Mouse (Mus musculus): ENCODE results near the gene Cks2. TPM values are rescaled to one million over a fixed set of nuclear protein-coding genes. Genes with fewer than 3 reads are reported as not detected.

The Cks2 gene
- total and polyA plus RNA-seq, 3 experiments, result 0.50 to 1.6 (median 1.2) TPM

- H3K4me1 ChIP-seq (ENCODE audit: control insufficient read depth, insufficient read depth, low read length), result no peaks in the 10 kb centered on the region
- no peak overlapping the region for H3K4me3 ChIP-seq
- no peaks in the 10 kb centered on the region for H3K36me3 ChIP-seq (ENCODE audit: control insufficient read depth, insufficient read depth, low read length)
- no peak overlapping the region for H3K9ac ChIP-seq (ENCODE audit: low read depth, low read length)
- WGBS, result 81% methylated on average over 7 of the region's 7 CpGs
- intact Hi-C loops (cut with DNase I), result no loop called here
- H3K79me2 ChIP-seq (replicated peaks; ENCODE audit: control insufficient read depth, insufficient read depth, low read length), result no peaks in the 10 kb centered on the region
- DNase-seq, result no peak
- no peak for TF ChIP-seq CTCF (IDR thresholded peaks at IDR 0.05)
- TF ChIP-seq EP300 (IDR thresholded peaks at IDR 0.05; ENCODE audit: insufficient read depth, low read depth, low read length), result no peak
- no peak for TF ChIP-seq POLR2A (IDR thresholded peaks at IDR 0.05; ENCODE audit: insufficient read depth, low read depth, low read length)
- H3K27me3 ChIP-seq (ENCODE audit: control insufficient read depth, insufficient read depth, low read length), result no peaks in the 10 kb centered on the region
- H3K27ac ChIP-seq, result no peak overlapping the region
These were observed 40.4 kb downstream of the Cks2 start for GRCm38 (mm10) chr13:51685290-51685966.

DNA sequence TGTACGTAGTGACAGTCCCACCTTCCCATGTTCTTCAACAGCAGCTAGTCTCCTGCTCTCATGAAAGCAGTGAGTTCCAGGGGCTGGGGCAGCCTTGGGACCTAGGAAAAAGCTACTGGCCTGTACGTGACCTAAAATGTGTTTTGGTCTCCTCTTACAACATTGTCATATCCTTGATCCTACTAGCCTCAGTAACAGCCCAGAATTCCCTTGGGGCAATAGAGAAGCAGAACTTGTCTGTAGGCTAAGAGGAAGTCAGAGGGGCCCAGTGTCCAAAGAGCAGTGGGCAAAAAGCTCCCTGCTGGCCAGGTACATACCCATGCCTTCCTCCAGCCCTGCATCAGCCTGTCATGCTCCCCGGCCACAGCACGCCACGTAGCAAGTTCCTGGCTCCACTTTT is 41.9 kb downstream of the Cks2 start:
- intact Hi-C loops (cut with DNase I), result no loop called here
- no peak overlapping the region for H3K9ac ChIP-seq (ENCODE audit: low read depth, low read length)
- no peaks in the 10 kb centered on the region for H3K79me2 ChIP-seq (replicated peaks; ENCODE audit: control insufficient read depth, insufficient read depth, low read length)
- H3K36me3 ChIP-seq (ENCODE audit: control insufficient read depth, insufficient read depth, low read length), result no peaks in the 10 kb centered on the region
- H3K27ac ChIP-seq, result no peak overlapping the region
- H3K27me3 ChIP-seq (ENCODE audit: control insufficient read depth, insufficient read depth, low read length), result no peaks in the 10 kb centered on the region
- WGBS, result 94% methylated on average over 5 of the region's 5 CpGs
- DNase-seq, result no peak
- no peak overlapping the region for H3K4me3 ChIP-seq
- H3K4me1 ChIP-seq (ENCODE audit: control insufficient read depth, insufficient read depth, low read length), result no peaks in the 10 kb centered on the region
- no peak for TF ChIP-seq EP300 (IDR thresholded peaks at IDR 0.05; ENCODE audit: insufficient read depth, low read depth, low read length)
- no peak for TF ChIP-seq POLR2A (IDR thresholded peaks at IDR 0.05; ENCODE audit: insufficient read depth, low read depth, low read length)
- TF ChIP-seq CTCF (IDR thresholded peaks at IDR 0.05), result no peak

DNA sequence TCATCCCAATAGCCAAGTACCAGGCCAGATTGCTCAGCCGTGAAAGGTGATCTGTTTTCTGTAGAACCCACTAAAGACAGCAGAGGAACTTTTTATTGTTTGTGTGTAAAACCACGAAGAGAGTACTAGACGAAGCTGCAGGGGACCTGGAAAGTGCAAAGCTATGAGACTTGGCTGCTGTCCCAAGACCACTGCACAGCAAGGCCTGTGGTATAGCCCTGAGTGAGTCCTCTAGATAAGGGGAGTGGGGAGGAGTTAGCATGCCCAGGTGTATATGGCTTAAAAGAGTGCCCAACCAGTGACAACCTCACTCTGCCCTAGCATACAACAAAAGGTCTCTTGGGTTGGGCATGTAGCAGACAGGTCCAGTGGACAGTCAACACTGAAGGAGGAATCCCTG is 43.7 kb downstream of the Cks2 start:
- no peak overlapping the region for H3K9ac ChIP-seq (ENCODE audit: low read depth, low read length)
- no peaks in the 10 kb centered on the region for H3K79me2 ChIP-seq (replicated peaks; ENCODE audit: control insufficient read depth, insufficient read depth, low read length)
- TF ChIP-seq CTCF (IDR thresholded peaks at IDR 0.05), result no peak
- no peak for TF ChIP-seq EP300 (IDR thresholded peaks at IDR 0.05; ENCODE audit: insufficient read depth, low read depth, low read length)
- no peak for TF ChIP-seq POLR2A (IDR thresholded peaks at IDR 0.05; ENCODE audit: insufficient read depth, low read depth, low read length)
- 55% methylated on average over 3 of the region's 3 CpGs for WGBS
- intact Hi-C loops (cut with DNase I), result no loop called here
- no peak overlapping the region for H3K4me3 ChIP-seq
- H3K27me3 ChIP-seq (ENCODE audit: control insufficient read depth, insufficient read depth, low read length), result no peaks in the 10 kb centered on the region
- no peaks in the 10 kb centered on the region for H3K4me1 ChIP-seq (ENCODE audit: control insufficient read depth, insufficient read depth, low read length)
- H3K36me3 ChIP-seq (ENCODE audit: control insufficient read depth, insufficient read depth, low read length), result no peaks in the 10 kb centered on the region
- H3K27ac ChIP-seq, result no peak overlapping the region
- DNase-seq, result no peak

DNA sequence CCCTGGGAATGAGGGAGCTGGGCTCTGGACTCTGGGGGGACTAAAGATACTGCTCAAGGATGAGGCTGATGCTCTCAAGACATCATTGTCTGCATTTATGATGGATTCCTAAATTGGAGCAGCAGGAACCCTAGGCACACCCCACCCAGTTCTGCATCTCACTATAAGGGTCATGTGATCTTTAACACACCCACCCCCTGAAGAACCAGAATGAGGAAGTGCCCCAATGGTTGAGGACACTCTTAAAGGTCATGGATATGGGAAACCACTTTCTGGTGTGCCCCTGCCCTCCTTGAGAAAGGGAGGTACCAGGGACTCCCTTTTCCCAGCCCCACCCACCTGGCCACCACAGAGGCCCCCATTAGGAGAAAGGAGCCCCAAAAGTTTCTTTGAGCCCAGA is 51.4 kb downstream of the Cks2 start:
- Histone ChIP-seq H3K27ac (no peak overlapping the region), H3K4me1 (ENCODE audit: control insufficient read depth, insufficient read depth, low read length) (peaks cover 6% of the 10 kb centered on the region; the same call in 1 of the 2 replicates), H3K4me3 (no peak overlapping the region), H3K36me3 (ENCODE audit: control insufficient read depth, insufficient read depth, low read length) (no peaks in the 10 kb centered on the region), H3K27me3 (ENCODE audit: control insufficient read depth, insufficient read depth, low read length) (no peaks in the 10 kb centered on the region), H3K9ac (ENCODE audit: low read depth, low read length) (no peak overlapping the region), H3K79me2 (replicated peaks; ENCODE audit: control insufficient read depth, insufficient read depth, low read length) (no peaks in the 10 kb centered on the region)
- TF ChIP-seq EP300 (IDR thresholded peaks at IDR 0.05; ENCODE audit: insufficient read depth, low read depth, low read length), result no peak
- TF ChIP-seq CTCF (IDR thresholded peaks at IDR 0.05), result no peak
- TF ChIP-seq POLR2A (IDR thresholded peaks at IDR 0.05; ENCODE audit: insufficient read depth, low read depth, low read length), result no peak
- DNase-seq, result no peak
- intact Hi-C loops (cut with DNase I), result no loop called here

DNA sequence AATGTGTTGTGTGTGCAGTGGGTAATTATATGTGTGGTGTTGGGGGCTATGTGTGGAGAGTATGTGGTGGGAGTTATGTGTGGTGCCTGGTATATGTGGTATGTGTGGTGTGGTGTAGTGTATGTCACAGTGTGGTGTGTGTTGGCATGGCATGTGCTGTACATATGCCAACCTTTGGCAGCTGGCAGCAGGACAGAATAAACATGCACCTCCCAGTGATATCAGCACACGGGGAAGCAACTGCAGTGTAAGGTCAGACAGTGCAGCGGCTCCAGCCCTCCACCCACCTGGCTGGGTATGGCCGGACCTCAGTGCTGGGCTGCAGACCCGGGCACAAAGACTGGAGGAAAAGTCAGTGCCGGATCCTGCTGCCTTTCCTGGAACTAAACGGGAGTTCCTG is 52.4 kb downstream of the Cks2 start:
- H3K9ac ChIP-seq (ENCODE audit: low read depth, low read length), result no peak overlapping the region
- no peaks in the 10 kb centered on the region for H3K27me3 ChIP-seq (ENCODE audit: control insufficient read depth, insufficient read depth, low read length)
- no peak for DNase-seq
- intact Hi-C loops (cut with DNase I), result no loop called here
- no peak overlapping the region for H3K27ac ChIP-seq
- no peak for TF ChIP-seq CTCF (IDR thresholded peaks at IDR 0.05)
- no peak for TF ChIP-seq POLR2A (IDR thresholded peaks at IDR 0.05; ENCODE audit: insufficient read depth, low read depth, low read length)
- TF ChIP-seq EP300 (IDR thresholded peaks at IDR 0.05; ENCODE audit: insufficient read depth, low read depth, low read length), result no peak
- H3K79me2 ChIP-seq (replicated peaks; ENCODE audit: control insufficient read depth, insufficient read depth, low read length), result no peaks in the 10 kb centered on the region
- no peaks in the 10 kb centered on the region for H3K36me3 ChIP-seq (ENCODE audit: control insufficient read depth, insufficient read depth, low read length)
- H3K4me1 ChIP-seq (ENCODE audit: control insufficient read depth, insufficient read depth, low read length), result peaks cover 6% of the 10 kb centered on the region; the same call in 1 of the 2 replicates
- H3K4me3 ChIP-seq, result no peak overlapping the region
- 32% methylated on average over 6 of the region's 6 CpGs for WGBS

GRCm38 (mm10) chr13:51697897-51698296 is 52.9 kb downstream of the Cks2 start:
- no peak for TF ChIP-seq CTCF (IDR thresholded peaks at IDR 0.05)
- TF ChIP-seq EP300 (IDR thresholded peaks at IDR 0.05; ENCODE audit: insufficient read depth, low read depth, low read length), result no peak
- TF ChIP-seq POLR2A (IDR thresholded peaks at IDR 0.05; ENCODE audit: insufficient read depth, low read depth, low read length), result no peak
- H3K4me1 ChIP-seq (ENCODE audit: control insufficient read depth, insufficient read depth, low read length), result peaks cover 6% of the 10 kb centered on the region; the same call in 1 of the 2 replicates

More at GRCm38 (mm10) chr13:51697897-51698296, 52.9 kb downstream of the Cks2 start:
- H3K36me3 ChIP-seq (ENCODE audit: control insufficient read depth, insufficient read depth, low read length), result no peaks in the 10 kb centered on the region
- WGBS, result 43% methylated on average over 4 of the region's 4 CpGs
- intact Hi-C loops (cut with DNase I), result no loop called here
- H3K27me3 ChIP-seq (ENCODE audit: control insufficient read depth, insufficient read depth, low read length), result no peaks in the 10 kb centered on the region
- H3K27ac ChIP-seq, result no peak overlapping the region
- H3K9ac ChIP-seq (ENCODE audit: low read depth, low read length), result no peak overlapping the region
- H3K4me3 ChIP-seq, result no peak overlapping the region
- no peak for DNase-seq
- no peaks in the 10 kb centered on the region for H3K79me2 ChIP-seq (replicated peaks; ENCODE audit: control insufficient read depth, insufficient read depth, low read length)
